In the genomic region with DNA sequence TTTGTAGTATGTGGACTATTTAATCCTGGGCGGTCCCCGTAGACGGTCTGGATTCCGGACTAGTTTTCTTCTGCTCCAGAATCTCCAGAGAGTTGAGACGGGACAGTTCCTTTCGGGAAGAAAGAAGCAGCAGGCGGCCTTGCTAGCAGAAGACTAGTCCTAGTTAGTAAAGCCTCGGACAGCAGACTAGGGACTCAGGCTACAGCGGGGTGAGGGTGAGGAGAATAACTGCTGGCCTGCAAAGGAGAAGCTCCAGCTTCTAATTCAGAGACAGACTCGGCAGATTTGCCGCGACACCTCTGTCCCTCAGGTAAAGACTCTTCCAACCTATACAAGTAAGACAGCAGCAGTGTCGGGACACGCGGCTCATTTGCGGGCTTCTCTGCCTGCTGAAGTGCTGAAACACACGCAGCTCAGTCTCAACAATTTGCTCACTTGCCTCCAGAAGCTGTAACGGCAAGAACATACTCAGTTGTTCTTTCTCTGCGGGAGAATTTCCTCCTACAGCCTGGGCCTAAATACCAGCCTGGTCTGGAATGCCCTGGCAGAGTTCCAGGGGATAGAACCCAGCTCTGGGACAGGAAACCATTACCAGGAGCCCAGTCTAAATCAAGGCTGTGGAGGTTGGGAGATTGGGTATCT, we compare ENCODE assay signal across 7 mouse cellular contexts. TPM values are rescaled to one million over a fixed set of nuclear protein-coding genes. Genes with fewer than 3 reads are reported as not detected.
DNase-seq lines count a peak whose midpoint lies in the region; ATAC-seq lines count a peak whose summit lies in the region.

No protein-coding gene starts in this region.

- no peak overlapping the region for H3K27ac ChIP-seq in hindbrain, embryonic 10.5 days
- H3K27ac ChIP-seq in liver, embryonic 16.5 days (ENCODE audit: low read length): no peak overlapping the region

- peaks cover 28% of the 10 kb centered on the region for H3K27me3 ChIP-seq in hindbrain, embryonic 10.5 days (ENCODE audit: insufficient read depth, poor library complexity, severe bottlenecking)
- H3K27me3 ChIP-seq in liver, embryonic 16.5 days (ENCODE audit: control insufficient read depth, insufficient read depth, low read depth, low read length): peaks cover 20% of the 10 kb centered on the region

- H3K4me3 ChIP-seq in hindbrain, embryonic 10.5 days: peak overlapping the region; percentile 60
- peak overlapping the region; percentile 57 for H3K4me3 ChIP-seq in liver, embryonic 16.5 days (ENCODE audit: low read depth, low read length)

- no peak for ATAC-seq in liver, embryonic 16.5 days (ENCODE audit: low read depth)

- no peaks in the 10 kb centered on the region for H3K9me3 ChIP-seq in hindbrain, embryonic 10.5 days
- H3K9me3 ChIP-seq in liver, embryonic 16.5 days (replicated peaks; ENCODE audit: control insufficient read depth, low read length): no peaks in the 10 kb centered on the region

- peaks cover 14% of the 10 kb centered on the region for H3K4me1 ChIP-seq in hindbrain, embryonic 10.5 days (replicated peaks)
- no peaks in the 10 kb centered on the region; the same call in 1 of the 2 replicates for H3K4me1 ChIP-seq in liver, embryonic 16.5 days (ENCODE audit: control insufficient read depth, low read depth, low read length)

- no peak overlapping the region for H3K9ac ChIP-seq in liver, embryonic 16.5 days (ENCODE audit: low read depth, low read length)

- peak overlapping the region; percentile 72 for H3K4me2 ChIP-seq in liver, embryonic 16.5 days (ENCODE audit: low read depth, low read length)

- no peaks in the 10 kb centered on the region for H3K36me3 ChIP-seq in hindbrain, embryonic 10.5 days
- H3K36me3 ChIP-seq in liver, embryonic 16.5 days (ENCODE audit: control insufficient read depth, insufficient read depth): no peaks in the 10 kb centered on the region

- WGBS in hindbrain, embryonic 10.5 days: 1% methylated on average over 19 of the region's 19 CpGs
- under 1% methylated on average over 19 of the region's 19 CpGs for WGBS in liver, embryonic 16.5 days (ENCODE audit: insufficient replicate concordance)

- intact Hi-C loops in left cerebral cortex, postnatal 10 days (cut with DNase I): no loop called here

- DNase-seq in ES-CJ7 (ENCODE audit: low read depth, low spot score) (peak; percentile 39), R1 (ENCODE audit: low read depth, low spot score) (peak; percentile 56)
- DNase-seq in hindbrain, embryonic 10.5 days (ENCODE audit: low spot score): peak; percentile 46
- DNase-seq in adrenal gland, postnatal 4 days (ENCODE audit: low spot score in 2 of 2): no peak
- no peak for DNase-seq in left cerebral cortex, postnatal 10 days (ENCODE audit: extremely low spot score in 1 of 2, low spot score in 2 of 2)
- DNase-seq in thymus, postnatal 14 days: no peak

RNA-seq across cellular contexts. Expression of gene Vmn1r223, which starts 39.9 kb away (rescaled TPM):
- polyA plus RNA-seq in hindbrain, embryonic 10.5 days (2016; fragmentation: Nextera tagmentation; extraction: Ambion mirVana): not detected in 2 replicates
- not detected in 2 replicates for polyA plus RNA-seq in liver, embryonic 16.5 days (2015; fragmentation: Nextera tagmentation; extraction: Ambion mirVana)
- not detected for total RNA-seq in adrenal gland, postnatal 4 days (2021)
- not detected for total RNA-seq in left cerebral cortex, postnatal 10 days (2021)

RNA-seq across cellular contexts. Expression of gene Vmn1r222, which starts 51.1 kb away (rescaled TPM):
- not detected in 2 replicates for polyA plus RNA-seq in hindbrain, embryonic 10.5 days (2016; fragmentation: Nextera tagmentation; extraction: Ambion mirVana)
- polyA plus RNA-seq in liver, embryonic 16.5 days (2015; fragmentation: Nextera tagmentation; extraction: Ambion mirVana): not detected in 2 replicates
- total RNA-seq in adrenal gland, postnatal 4 days (2021): not detected
- total RNA-seq in left cerebral cortex, postnatal 10 days (2021): not detected

Comparison
In these comparisons a context has a peak if more than half of its experiments do, and no peak if none do; other contexts are left out.
1. DNase-seq: peak in ES-CJ7 (single experiment), R1 (single experiment) and hindbrain, embryonic 10.5 days (single experiment); none in adrenal gland, postnatal 4 days (0 of 2), left cerebral cortex, postnatal 10 days (0 of 2) and thymus, postnatal 14 days (single experiment).